ENCODE assay signal across 9 mouse cellular contexts in genomic region chr7:113167092-113167491, GRCm38 (mm10). TPM values are rescaled to one million over a fixed set of nuclear protein-coding genes. Genes with fewer than 3 reads are reported as not detected.
DNase-seq lines count a peak whose midpoint lies in the region; ATAC-seq lines count a peak whose summit lies in the region.
"Had no signal": no experiment of that assay in that cellular context is flagged by ENCODE, and none has a peak within 500 bp of the region (broad histone marks: within the 10 kb centered on the region; RNA-seq: fewer than 3 reads in every experiment).

No protein-coding gene starts in this region.

- no peaks in the 10 kb centered on the region for H3K4me1 ChIP-seq in neural tube, embryonic 11.5 days (ENCODE audit: control insufficient read depth, insufficient read depth, low read length)
- H3K4me1 ChIP-seq: heart, embryonic 15.5 days had no signal

- no peak overlapping the region for H3K4me2 ChIP-seq in neural tube, embryonic 11.5 days (ENCODE audit: low read depth)
- H3K4me2 ChIP-seq: heart, embryonic 15.5 days had no signal

- H3K9me3 ChIP-seq in neural tube, embryonic 11.5 days (ENCODE audit: control insufficient read depth, low read length) = no peaks in the 10 kb centered on the region
- H3K9me3 ChIP-seq: heart, embryonic 15.5 days had no signal

- 51% methylated on average over 8 of the region's 8 CpGs for WGBS in neural tube, embryonic 11.5 days

- ATAC-seq in granulocyte monocyte progenitor cell, adult 5-6 weeks (replicated peaks; ENCODE audit: poor library complexity, severe bottlenecking) = peak; percentile 84
- no peak for ATAC-seq in neural tube, embryonic 11.5 days (ENCODE audit: insufficient read depth, low FRiP score, low TSS enrichment)

- peak; percentile 50 for DNase-seq in adrenal gland, adult 2 months
- no peak for DNase-seq in adrenal gland, adult 18-20 months (ENCODE audit: low spot score in 2 of 2)
- DNase-seq in right cerebral cortex, postnatal 4 days = peak; percentile 11
- no peak for DNase-seq in right cerebral cortex, adult 2 months (ENCODE audit: low spot score in 2 of 2)
- DNase-seq in kidney, postnatal 25 days = peak; percentile 63 to 64
- peak; percentile 35 for DNase-seq in neural tube, embryonic 11.5 days (ENCODE audit: low spot score)
- no peak for DNase-seq in right cerebral cortex, postnatal 36 days (ENCODE audit: low spot score in 2 of 2)

- H3K36me3 ChIP-seq in neural tube, embryonic 11.5 days (ENCODE audit: control insufficient read depth, insufficient read depth, low read length) = no peaks in the 10 kb centered on the region
- H3K36me3 ChIP-seq: heart, embryonic 15.5 days had no signal

- H3K27ac ChIP-seq in neural tube, embryonic 11.5 days (ENCODE audit: low read depth, low read length) = no peak overlapping the region
- H3K27ac ChIP-seq: heart, embryonic 15.5 days had no signal

- H3K9ac ChIP-seq in neural tube, embryonic 11.5 days (ENCODE audit: low read length) = no peak overlapping the region
- H3K9ac ChIP-seq: heart, embryonic 15.5 days had no signal

- H3K4me3 ChIP-seq in neural tube, embryonic 11.5 days (ENCODE audit: low read depth, low read length) = no peak overlapping the region
- H3K4me3 ChIP-seq: heart, embryonic 15.5 days had no signal

- no peaks in the 10 kb centered on the region for H3K27me3 ChIP-seq in neural tube, embryonic 11.5 days (ENCODE audit: control insufficient read depth, insufficient read depth, low read length)

RNA-seq across cellular contexts. Expression of gene Arntl, which starts 40.2 kb away (rescaled TPM):
- 10 to 100 TPM; 10.3 to 58.8 TPM for total RNA-seq in adrenal gland, adult 2 months (2021)
- 3.4 and 5.4 TPM in 2 replicates for polyA plus RNA-seq in adrenal gland, adult 2 months (2012; rRNA removed)
- 10 to 100 TPM; 41.9 to 45.7 TPM for total RNA-seq in adrenal gland, adult 18-20 months (2021)
- 6.0 and 6.9 TPM in 2 replicates for total RNA-seq in granulocyte monocyte progenitor cell, adult 5-6 weeks (2014; fragmentation: Nextera tagmentation)
- 11.8 TPM in 2 replicates for total RNA-seq in granulocyte monocyte progenitor cell, adult 5-6 weeks (2017)
- polyA plus RNA-seq in neural tube, embryonic 11.5 days (2014; fragmentation: Nextera tagmentation; extraction: Ambion mirVana) = 8.1 and 8.6 TPM in 2 replicates

Comparison
In these comparisons a context has a peak if more than half of its experiments do, and no peak if none do; other contexts are left out.
1. DNase-seq: peak in adrenal gland, adult 2 months (single experiment), right cerebral cortex, postnatal 4 days (single experiment), kidney, postnatal 25 days (2 of 2) and neural tube, embryonic 11.5 days (single experiment); none in adrenal gland, adult 18-20 months (0 of 2), right cerebral cortex, adult 2 months (0 of 2) and right cerebral cortex, postnatal 36 days (0 of 2).